Mouse (Mus musculus) intestine, embryonic 16.5 days (tissue): ENCODE measurements at regions not wholly inside any gene's neighbourhood (a gene's known extent, or its start where the extent isn't known, plus 50 kb on each side); places are given as distances from the start of the nearest gene placed in this dataset.

Experiments used
- ATAC-seq: fragments of 200-750 bp; cut with Nextera tagmentation; 2 replicates; pipeline ENCODE4 v1.8.0; 2017; ENCODE audit warnings: moderate TSS enrichment, moderate library complexity
- H3K27ac ChIP-seq: fragments of 300-500 bp; sonication (generic); 2 replicates; pipeline ENCODE4 v1.5.1; 2014; ENCODE audit warnings: mild to moderate bottlenecking, low read length
- H3K27me3 ChIP-seq: fragments of 300-500 bp; sonication (generic); replicated peaks from 2 replicates; pipeline ENCODE4 v1.6.1; 2014; ENCODE audit warnings: low read length, control low read depth, mixed read lengths; ENCODE audit not compliant: control insufficient read depth, insufficient read depth
- H3K36me3 ChIP-seq: fragments of 300-500 bp; sonication (generic); 2 replicates; pipeline ENCODE4 v1.6.1; 2014; ENCODE audit warnings: low read length, control low read depth; ENCODE audit not compliant: control insufficient read depth, insufficient read depth
- H3K4me1 ChIP-seq: fragments of 300-500 bp; sonication (generic); 2 replicates; pipeline ENCODE4 v1.6.1; 2014; ENCODE audit warnings: low read length, control low read depth, mixed read lengths; ENCODE audit not compliant: control insufficient read depth, insufficient read depth
- H3K4me2 ChIP-seq: fragments of 300-500 bp; sonication (generic); 2 replicates; pipeline ENCODE4 v1.6.1; 2014; ENCODE audit warnings: low read depth, low read length, control low read depth
- H3K4me3 ChIP-seq: fragments of 300-500 bp; sonication (generic); 2 replicates; pipeline ENCODE4 v1.5.1; 2014; ENCODE audit warnings: mild to moderate bottlenecking, low read length
- H3K9ac ChIP-seq: fragments of 300-500 bp; sonication (generic); 2 replicates; pipeline ENCODE4 v1.6.1; 2014; ENCODE audit warnings: low read depth, low read length
- H3K9me3 ChIP-seq: fragments of 300-500 bp; sonication (generic); 2 replicates; pipeline ENCODE4 v1.6.1; 2016; ENCODE audit warnings: low read length, control low read depth; ENCODE audit not compliant: control insufficient read depth
- WGBS: fragments of 180-500 bp; shearing (Covaris S2); extraction: QIAGEN DNeasy Blood & Tissue Kit; methylation state at CpG from one replicate; pipeline ENCODE4 v1.1.7; 2014; 5-methylcytosine and 5-hydroxymethylcytosine counted together

GRCm38 (mm10) chr6:12140596-12140995 is 233.0 kb downstream of the Phf14 start:
- Histone ChIP-seq H3K4me3 (no peak overlapping the region), H3K9ac (no peak overlapping the region), H3K36me3 (no peaks in the 10 kb centered on the region), H3K9me3 (no peaks in the 10 kb centered on the region), H3K27me3 (no peaks in the 10 kb centered on the region), H3K27ac (no peak overlapping the region), H3K4me2 (no peak overlapping the region), H3K4me1 (0 out of 2 replicates have a peak, but pooled peaks cover 3% of the 10 kb centered on the region)
- WGBS: 71% methylated on average over 2 of the region's 2 CpGs
- no peak for ATAC-seq

DNA sequence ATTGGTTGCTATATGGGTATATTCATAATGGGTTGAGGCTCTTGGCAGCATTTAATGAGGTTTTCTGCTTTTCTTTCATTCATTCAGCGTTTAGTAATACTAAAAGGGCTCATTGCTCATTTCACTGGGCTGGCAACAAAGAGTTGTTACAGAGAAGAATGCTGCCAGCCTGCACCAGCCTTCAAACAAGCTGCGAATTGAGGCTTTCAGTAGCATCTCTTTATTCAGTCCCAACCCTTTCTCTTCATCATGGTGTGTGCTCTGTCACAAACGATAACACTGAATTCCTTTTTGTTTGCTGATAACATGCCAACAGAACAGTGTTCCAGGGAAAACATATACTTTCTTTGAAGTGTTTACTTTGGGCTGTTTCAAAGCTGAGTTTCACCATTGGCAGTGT is 237.6 kb downstream of the Phf14 start:
- ATAC-seq: no peak

DNA sequence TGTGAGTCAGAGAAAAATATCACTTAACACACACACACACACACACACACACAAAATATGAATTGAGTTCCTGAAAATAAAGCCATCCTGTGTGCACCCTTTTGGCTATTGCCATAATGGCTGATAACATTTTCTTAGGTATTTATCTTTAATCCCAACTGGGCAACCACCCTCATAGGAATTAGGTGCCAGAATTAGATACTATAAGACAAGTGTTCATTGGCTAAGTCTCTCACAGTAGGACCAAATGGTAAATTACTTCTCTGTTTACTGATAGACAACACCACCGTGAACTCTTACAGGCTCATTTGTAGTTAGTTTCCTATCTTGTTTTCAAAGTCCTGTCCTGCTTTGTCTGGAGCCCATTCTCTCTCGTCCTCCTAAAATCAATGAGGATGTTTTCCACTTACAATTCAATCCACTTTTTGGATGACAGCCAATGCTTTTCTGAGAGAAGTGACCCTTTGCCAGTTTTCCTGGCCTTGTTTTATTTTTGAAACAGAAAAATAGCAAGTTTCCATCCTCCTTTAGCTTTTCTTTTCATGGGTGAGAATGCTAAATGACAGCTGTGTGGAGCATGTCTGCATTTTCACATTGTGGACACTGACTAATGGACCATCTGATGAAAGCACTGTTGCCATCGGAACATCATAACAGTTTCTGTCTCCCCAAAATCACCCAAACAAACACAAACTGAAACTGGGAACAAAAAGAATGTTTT is 243.2 kb downstream of the Phf14 start:
- Histone ChIP-seq H3K4me2 (no peak overlapping the region), H3K36me3 (no peaks in the 10 kb centered on the region), H3K4me1 (0 out of 2 replicates have a peak, but pooled peaks cover 3% of the 10 kb centered on the region), H3K27ac (no peak overlapping the region), H3K4me3 (no peak overlapping the region), H3K9ac (no peak overlapping the region), H3K9me3 (no peaks in the 10 kb centered on the region), H3K27me3 (no peaks in the 10 kb centered on the region)
- ATAC-seq: no peak
- 50% methylated on average over 3 of the region's 3 CpGs for WGBS

More for the DNA sequence above, 237.6 kb downstream of the Phf14 start:
- Histone ChIP-seq H3K9me3 (no peaks in the 10 kb centered on the region), H3K4me2 (no peak overlapping the region), H3K27ac (no peak overlapping the region), H3K9ac (no peak overlapping the region), H3K4me1 (0 out of 2 replicates have a peak, but pooled peaks cover 3% of the 10 kb centered on the region), H3K36me3 (no peaks in the 10 kb centered on the region), H3K4me3 (no peak overlapping the region), H3K27me3 (no peaks in the 10 kb centered on the region)
- 61% methylated on average over 3 of the region's 3 CpGs for WGBS

GRCm38 (mm10) chr6:12163971-12164370 is 256.4 kb downstream of the Phf14 start:
- H3K4me1 ChIP-seq: no peaks in the 10 kb centered on the region
- WGBS: 77% methylated on average over 1 of the region's 1 CpGs

GRCm38 (mm10) chr6:12168533-12168932 is 260.9 kb downstream of the Phf14 start:
- no peak overlapping the region for H3K4me3 ChIP-seq
- no peaks in the 10 kb centered on the region for H3K4me1 ChIP-seq
- H3K36me3 ChIP-seq: no peaks in the 10 kb centered on the region
- no peaks in the 10 kb centered on the region for H3K27me3 ChIP-seq
- H3K9ac ChIP-seq: no peak overlapping the region
- ATAC-seq: no peak
- 70% methylated on average over 1 of the region's 1 CpGs for WGBS
- no peak overlapping the region for H3K4me2 ChIP-seq
- H3K9me3 ChIP-seq: no peaks in the 10 kb centered on the region
- H3K27ac ChIP-seq: no peak overlapping the region

More at GRCm38 (mm10) chr6:12163971-12164370, 256.4 kb downstream of the Phf14 start:
- no peaks in the 10 kb centered on the region for H3K9me3 ChIP-seq
- no peaks in the 10 kb centered on the region for H3K27me3 ChIP-seq
- ATAC-seq: no peak
- no peak overlapping the region for H3K27ac ChIP-seq
- H3K4me2 ChIP-seq: no peak overlapping the region
- H3K36me3 ChIP-seq: no peaks in the 10 kb centered on the region
- H3K4me3 ChIP-seq: no peak overlapping the region
- no peak overlapping the region for H3K9ac ChIP-seq

DNA sequence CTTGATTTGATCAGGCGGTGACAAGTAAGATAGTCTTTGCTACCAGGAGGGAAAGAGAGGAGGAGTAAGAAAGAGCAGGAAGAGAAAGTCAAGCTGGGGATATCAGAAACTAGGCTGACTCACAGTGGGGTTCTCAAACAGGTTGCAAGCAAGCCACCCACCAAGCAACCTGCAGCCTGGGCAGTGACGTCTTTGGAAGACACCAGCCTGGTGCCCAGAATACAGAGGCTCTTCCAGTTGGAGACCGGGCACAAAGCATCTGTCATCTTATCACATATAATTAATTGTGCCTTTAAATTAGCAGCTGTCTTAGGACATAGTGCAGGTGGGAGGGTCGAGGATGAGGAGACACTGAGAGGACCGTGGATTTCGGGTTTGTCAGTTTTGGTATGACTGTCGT is 261.8 kb downstream of the Phf14 start:
- ATAC-seq: no peak
- Histone ChIP-seq H3K4me1 (no peaks in the 10 kb centered on the region), H3K27ac (no peak overlapping the region), H3K36me3 (no peaks in the 10 kb centered on the region), H3K9me3 (no peaks in the 10 kb centered on the region), H3K9ac (no peak overlapping the region), H3K4me3 (no peak overlapping the region), H3K4me2 (no peak overlapping the region), H3K27me3 (no peaks in the 10 kb centered on the region)
- 71% methylated on average over 7 of the region's 7 CpGs for WGBS

GRCm38 (mm10) chr6:12170722-12171121 is 263.1 kb downstream of the Phf14 start:
- no peak for ATAC-seq
- Histone ChIP-seq H3K9ac (no peak overlapping the region), H3K9me3 (no peaks in the 10 kb centered on the region), H3K4me2 (no peak overlapping the region), H3K4me1 (no peaks in the 10 kb centered on the region), H3K27ac (no peak overlapping the region), H3K27me3 (no peaks in the 10 kb centered on the region), H3K36me3 (no peaks in the 10 kb centered on the region), H3K4me3 (no peak overlapping the region)
- 86% methylated on average over 4 of the region's 4 CpGs for WGBS

DNA sequence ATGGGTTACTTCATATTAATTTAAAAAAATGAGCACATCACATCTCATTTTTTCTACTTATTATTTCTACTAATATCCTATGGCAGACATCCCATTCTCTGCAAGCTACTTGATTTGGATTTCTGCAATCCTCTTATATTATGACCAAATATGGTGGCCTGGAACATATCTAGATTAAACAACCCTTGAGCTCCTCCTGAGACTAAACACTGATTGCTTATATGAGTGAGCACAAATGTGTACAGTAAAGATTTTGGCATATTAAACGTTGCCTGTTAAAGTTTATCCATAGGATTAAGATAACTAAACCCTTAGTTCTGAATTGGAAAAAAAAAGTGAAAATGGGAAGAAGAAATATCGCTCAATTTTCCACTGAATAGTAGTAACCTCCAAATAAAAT is 263.6 kb downstream of the Phf14 start:
- H3K27me3 ChIP-seq: no peaks in the 10 kb centered on the region
- no peak for ATAC-seq
- H3K4me3 ChIP-seq: no peak overlapping the region
- no peak overlapping the region for H3K27ac ChIP-seq
- no peaks in the 10 kb centered on the region for H3K4me1 ChIP-seq
- H3K9me3 ChIP-seq: no peaks in the 10 kb centered on the region
- WGBS: 60% methylated on average over 2 of the region's 2 CpGs
- no peak overlapping the region for H3K4me2 ChIP-seq
- no peak overlapping the region for H3K9ac ChIP-seq
- H3K36me3 ChIP-seq: no peaks in the 10 kb centered on the region

DNA sequence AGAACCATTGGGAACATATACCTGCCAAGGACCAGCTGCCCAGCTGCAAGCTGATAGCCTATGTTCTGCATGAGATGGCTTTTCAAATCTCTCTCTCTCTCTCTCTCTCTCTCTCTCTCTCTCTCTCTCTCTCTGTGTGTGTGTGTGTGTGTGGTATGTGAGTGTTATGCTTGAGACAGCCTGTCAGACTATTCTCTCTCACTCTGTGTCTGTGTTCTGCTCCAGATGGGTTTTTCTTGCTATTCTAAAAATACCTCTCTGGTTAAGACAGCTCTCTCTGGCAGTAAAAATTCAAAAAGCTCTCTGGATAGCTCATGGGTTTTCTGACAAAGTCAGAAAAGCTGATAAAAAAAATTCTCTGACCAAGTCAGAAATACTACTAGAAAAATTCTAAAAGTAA is 270.4 kb downstream of the Phf14 start:
- no peak overlapping the region for H3K9ac ChIP-seq
- H3K9me3 ChIP-seq: no peaks in the 10 kb centered on the region
- H3K36me3 ChIP-seq: no peaks in the 10 kb centered on the region
- H3K27ac ChIP-seq: no peak overlapping the region
- H3K4me2 ChIP-seq: no peak overlapping the region
- no peaks in the 10 kb centered on the region for H3K27me3 ChIP-seq
- no peaks in the 10 kb centered on the region for H3K4me1 ChIP-seq
- H3K4me3 ChIP-seq: no peak overlapping the region
- ATAC-seq: no peak

DNA sequence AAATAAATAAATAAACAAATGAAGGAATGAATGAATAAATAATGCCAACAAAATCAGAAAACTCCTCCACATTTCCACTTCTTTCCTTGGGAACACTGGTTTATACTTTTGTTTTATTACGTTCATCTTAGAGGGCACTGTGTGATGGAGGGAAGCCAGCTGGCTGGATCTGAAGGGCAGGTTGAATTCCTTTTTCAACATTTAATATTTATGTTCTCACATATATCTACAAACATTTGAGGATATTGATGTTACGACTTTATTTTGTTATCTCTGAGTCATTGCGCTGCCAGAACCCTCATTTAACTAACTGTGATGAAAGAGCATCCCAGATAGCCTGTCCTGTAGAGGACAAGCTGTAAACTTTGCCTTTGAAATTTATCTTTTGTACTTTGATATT is 273.3 kb downstream of the Phf14 start:
- ATAC-seq: no peak
- Histone ChIP-seq H3K4me2 (no peak overlapping the region), H3K9ac (no peak overlapping the region), H3K4me3 (no peak overlapping the region), H3K9me3 (no peaks in the 10 kb centered on the region), H3K27me3 (no peaks in the 10 kb centered on the region), H3K4me1 (no peaks in the 10 kb centered on the region), H3K36me3 (no peaks in the 10 kb centered on the region), H3K27ac (no peak overlapping the region)
- WGBS: 74% methylated on average over 3 of the region's 3 CpGs
